Mouse (Mus musculus) heart, postnatal 0 days (tissue): ENCODE measurements around the gene Slc25a39.

Experiments used
- CTCF ChIP-seq: IDR thresholded peaks from 2 replicates; pipeline ENCODE4 v1.5.1; 2016; ENCODE audit warnings: antibody characterized with exemption, control low read depth, low read depth
- EP300 ChIP-seq: IDR thresholded peaks from 2 replicates; pipeline ENCODE4 v1.6.1; 2016; ENCODE audit warnings: antibody characterized with exemption, low read depth

- TF ChIP-seq CTCF (no peak), EP300 (no peak)
These were observed 31.6 kb upstream of the Slc25a39 start for GRCm38 (mm10) chr11:102439093-102440082.
